Mouse (Mus musculus) cerebellum, adult 18-20 months (tissue): ENCODE data around the gene Dop1b.
"Not testable (repeated sequence)": the region's sequence is repeated elsewhere in the genome, so short reads cannot be mapped to it uniquely, and the experiment has no call there.

ENCODE experiments used
- DNase-seq, 2 experiments: peaks; one replicate each; pipeline ENCODE4 v3.0.0; 2021

Gene Dop1b

DNA sequence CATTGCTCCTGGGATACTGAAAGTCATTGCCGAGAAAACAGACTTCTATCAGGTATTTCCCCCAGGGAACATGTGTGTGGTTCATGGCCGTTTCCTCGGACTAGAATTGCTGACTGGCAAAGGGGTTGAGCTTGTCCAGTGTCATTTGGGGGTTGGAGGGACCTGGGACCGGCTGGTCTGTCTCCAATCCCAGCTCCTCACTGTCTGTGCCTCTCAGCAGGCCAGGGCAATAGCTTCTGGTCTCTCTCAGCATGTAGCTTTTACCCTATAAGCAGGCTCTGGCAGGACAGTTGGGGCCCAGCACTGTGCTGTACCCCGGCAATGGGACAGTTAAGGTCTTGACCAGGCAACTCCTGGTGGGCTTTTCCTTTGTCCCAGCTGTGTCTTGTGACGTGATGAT lies 51.7 kb downstream of the Dop1b start:
- peak in 1 of 2 experiments; percentile 44 for DNase-seq

DNA sequence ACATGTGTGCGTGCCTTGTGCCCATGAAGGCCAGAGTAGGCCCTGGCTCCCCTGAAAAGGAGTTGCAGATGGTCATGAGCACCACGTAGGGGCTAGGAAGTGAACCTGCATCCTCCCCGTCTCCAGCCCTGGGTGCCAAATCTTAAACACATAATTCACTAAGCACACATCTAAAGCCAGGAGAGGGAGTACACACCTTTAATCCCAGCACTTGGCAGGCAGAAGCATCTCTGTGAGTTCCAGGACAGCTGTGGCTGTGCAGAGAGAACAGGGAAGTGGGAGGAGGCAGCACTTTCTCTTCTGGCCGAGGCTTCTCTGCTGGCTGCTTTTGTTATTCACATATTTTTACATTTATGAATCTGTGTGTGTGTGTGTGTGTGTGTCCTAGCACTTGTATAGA lies 52.9 kb downstream of the Dop1b start:
- DNase-seq, result no peak

DNA sequence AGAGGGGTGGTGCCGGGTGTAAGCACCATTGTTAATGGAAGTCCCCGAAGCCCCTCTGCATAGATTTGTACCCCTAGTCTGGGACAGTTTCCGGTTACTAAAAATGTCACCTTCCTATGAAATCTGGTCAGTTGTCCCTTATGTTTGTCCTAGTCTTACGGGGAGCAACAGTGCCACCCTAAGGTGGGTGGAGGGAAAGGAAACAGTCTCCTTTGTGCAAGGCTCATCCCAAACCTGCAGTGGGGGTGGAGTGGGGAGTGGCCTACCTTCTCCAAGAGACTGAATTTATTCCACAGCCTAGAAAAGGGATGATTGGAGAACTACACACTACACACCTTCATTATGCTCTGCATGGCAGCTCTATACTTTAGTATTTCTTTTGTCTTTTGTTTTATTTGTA lies 55.3 kb downstream of the Dop1b start:
- DNase-seq, result peak; percentile 82

GRCm38 (mm10) chr16:93767548-93767947 lies 55.8 kb downstream of the Dop1b start:
- no peak for DNase-seq

DNA sequence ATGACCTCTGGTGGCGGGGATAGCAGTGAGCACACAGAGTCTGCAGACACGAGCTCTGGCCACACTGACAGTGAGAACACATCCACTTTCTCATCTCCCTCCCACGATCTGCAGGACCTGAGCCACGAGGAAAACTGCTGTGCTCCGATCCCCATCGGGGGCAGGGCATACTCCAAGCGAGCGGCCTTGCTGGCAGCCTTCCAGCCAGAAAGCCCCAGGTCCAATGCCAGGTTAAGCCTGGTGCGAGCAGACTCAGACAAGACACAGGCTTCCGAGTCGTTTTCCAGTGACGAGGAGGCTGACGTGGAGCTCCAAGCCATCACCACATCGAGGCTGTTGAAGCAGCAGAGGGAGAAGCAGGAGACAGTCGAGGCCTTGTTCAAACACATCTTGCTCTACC lies 57.9 kb downstream of the Dop1b start:
- peak; percentile 43 to 47 for DNase-seq

DNA sequence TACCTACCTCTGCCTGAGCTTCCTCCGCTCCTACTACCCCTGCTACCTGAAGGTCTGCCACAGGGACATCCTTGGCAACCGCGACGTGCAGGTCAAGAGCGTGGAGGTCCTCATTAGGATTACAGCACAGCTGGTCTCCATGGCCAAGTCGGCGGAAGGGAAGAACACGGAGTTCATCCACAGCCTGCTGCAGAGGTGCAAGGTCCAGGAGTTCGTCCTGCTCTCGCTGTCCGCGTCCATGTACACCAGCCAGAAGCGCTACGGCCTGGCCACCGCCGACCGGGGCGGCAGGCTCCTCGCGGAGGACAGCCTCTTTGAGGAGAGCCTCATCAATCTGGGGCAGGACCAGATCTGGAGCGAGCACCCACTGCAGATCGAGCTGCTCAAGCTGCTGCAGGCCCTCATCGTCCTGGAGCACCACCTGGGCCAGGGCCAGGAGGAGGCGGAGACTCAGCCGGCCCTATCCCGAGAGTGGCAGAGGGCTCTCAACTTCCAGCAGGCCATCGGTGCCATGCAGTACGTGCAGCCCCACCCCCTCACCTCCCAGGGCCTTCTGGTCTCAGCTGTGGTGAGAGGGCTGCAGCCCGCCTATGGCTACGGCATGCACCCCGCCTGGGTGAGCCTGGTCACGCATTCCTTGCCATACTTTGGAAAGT lies 58.7 kb downstream of the Dop1b start:
- DNase-seq, result peak in 1 of 2 experiments; percentile 32

GRCm38 (mm10) chr16:93774658-93775057 lies 63.0 kb downstream of the Dop1b start:
- DNase-seq, result no peak

DNA sequence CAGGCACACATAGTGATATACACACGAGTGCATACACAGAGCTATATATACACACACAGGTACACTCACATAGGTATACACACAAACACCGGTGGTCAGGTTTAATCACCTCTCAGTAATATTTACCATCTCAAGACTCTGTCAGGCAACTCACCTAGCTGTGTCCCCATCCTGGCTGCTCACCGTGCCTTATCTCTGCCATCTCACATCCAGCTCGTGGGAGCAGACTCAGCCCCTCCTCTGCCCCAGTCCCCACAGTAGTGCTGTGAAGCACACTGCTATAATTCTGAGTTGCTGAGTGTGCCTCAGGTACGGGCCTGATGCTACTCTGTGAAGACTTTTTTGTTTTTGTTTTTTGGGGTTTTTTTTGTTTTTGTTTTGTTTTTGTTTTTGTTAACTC lies 64.8 kb downstream of the Dop1b start:
- DNase-seq, result no peak

GRCm38 (mm10) chr16:93777247-93777999 lies 65.7 kb downstream of the Dop1b start:
- DNase-seq, result no peak

- DNase-seq, result not testable (repeated sequence)
Measured at GRCm38 (mm10) chr16:93778393-93778792, 66.7 kb downstream of the Dop1b start.

DNA sequence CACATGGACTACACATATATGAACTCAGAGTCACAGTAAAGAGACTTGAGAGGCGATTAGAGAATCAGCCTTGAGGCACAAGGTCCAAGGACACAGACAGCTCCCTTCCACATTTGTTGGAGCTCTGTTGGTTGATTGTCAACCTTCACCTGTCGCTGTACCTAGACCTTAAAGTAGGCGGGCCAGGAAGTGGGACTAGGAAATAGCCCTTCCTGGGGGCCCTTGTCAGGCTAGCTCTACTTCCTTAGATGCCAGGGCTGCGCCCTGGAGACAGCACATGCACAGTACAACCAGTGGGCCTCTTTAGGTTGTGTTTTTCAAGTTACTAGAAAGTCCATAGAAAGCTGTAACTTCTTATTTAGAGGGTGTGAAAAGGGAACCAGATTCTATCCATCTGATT lies 67.8 kb downstream of the Dop1b start:
- DNase-seq, result no peak

DNA sequence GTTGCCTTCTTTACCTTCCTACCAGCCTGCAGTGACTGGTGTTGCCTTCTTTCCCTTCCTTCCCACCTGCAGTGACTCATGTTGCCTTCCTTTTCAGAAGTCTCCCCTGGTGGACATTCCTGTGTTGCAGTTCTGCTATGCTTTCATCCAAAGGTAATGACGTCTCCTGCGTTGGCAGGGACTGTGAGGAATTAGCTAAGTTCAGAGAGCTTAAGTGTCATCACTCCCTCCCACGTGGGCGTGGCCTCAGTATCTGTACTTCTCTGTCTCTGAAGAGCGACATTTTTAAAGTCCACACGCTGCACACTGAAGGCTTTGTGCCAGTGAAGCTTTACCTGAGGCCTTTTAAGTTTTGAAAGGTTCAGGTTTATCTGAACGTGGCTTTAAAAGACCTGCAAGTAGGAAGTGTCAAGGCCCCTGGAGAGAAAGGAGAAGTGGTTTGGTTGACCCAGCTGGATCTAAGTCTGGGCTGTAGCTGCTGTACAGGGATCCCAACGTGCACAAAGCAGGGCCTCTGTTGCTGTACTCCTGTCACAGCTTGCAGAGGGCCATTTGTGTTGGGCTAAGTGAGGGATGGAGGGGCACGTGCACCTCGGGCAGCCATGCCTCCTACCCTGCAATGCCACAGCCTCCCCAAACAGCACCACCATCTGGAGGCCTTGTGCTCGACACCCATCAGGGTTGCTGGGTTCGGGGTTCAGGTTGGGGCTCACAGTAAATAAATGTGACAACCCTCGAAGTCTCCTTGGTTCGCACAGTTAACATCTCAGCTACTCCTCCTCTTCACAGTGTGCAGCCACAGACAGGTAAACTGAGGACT lies 69.2 kb downstream of the Dop1b start:
- no peak for DNase-seq

DNA sequence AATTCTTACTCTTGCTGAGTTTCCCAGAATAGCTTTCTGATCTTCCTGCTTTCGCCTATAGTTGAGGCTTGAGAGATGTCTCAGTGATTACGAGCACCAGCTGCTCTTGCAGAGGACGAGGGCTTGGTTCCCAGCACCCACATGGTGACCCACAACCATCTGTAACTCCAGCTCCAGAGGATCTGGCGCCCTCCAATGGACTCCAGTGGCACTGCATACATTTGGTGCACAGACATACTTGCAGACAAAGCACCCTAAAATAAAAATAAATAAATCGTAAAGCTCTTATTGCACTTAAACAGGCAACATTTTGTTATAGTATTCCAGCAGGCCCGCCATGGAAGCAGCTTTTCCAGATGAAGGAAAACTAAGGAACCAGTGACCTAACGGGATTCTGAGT lies 72.5 kb downstream of the Dop1b start:
- DNase-seq, result no peak

DNA sequence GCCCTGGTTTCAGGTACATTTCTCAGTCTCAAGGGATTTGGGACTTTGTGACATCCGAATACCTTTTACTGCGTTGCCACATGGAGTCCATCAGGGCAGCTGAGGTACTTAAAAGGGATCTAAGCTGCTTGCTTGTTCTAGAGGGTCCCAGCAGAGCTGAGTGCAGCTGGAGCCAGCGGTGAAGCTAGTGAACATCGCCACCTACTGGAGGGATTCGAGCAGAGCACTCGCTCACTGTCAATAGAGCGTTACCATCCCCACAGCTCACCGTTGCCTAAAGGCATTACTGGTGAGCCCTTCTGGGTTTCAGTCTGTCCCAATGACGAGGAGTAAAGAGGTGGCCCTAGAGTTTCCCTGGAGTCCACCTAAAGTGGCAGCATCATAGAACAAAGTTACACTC lies 74.1 kb downstream of the Dop1b start:
- DNase-seq, result peak; percentile 59 to 63

DNA sequence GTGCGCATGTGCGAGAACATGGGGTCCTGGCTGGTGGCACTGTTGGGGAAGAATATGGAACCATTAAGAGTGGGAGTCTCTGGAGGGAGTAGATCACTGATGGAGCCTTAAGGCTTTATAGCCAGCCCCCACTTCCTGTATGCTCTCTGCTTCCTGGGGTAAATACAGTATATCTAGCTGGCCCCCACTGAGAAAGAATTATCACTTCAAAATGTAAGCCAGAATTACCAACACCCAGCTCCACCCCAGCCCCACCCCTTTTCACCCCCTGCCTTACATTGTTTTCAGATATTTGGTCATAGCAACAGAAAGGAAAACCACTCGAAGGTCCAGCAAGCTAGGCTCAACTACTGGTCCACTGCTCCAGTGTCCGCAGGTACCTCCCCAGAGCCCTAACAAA lies 76.7 kb downstream of the Dop1b start:
- DNase-seq, result no peak

- no peak for DNase-seq
Measured at GRCm38 (mm10) chr16:93788881-93789280, 77.2 kb downstream of the Dop1b start.

DNA sequence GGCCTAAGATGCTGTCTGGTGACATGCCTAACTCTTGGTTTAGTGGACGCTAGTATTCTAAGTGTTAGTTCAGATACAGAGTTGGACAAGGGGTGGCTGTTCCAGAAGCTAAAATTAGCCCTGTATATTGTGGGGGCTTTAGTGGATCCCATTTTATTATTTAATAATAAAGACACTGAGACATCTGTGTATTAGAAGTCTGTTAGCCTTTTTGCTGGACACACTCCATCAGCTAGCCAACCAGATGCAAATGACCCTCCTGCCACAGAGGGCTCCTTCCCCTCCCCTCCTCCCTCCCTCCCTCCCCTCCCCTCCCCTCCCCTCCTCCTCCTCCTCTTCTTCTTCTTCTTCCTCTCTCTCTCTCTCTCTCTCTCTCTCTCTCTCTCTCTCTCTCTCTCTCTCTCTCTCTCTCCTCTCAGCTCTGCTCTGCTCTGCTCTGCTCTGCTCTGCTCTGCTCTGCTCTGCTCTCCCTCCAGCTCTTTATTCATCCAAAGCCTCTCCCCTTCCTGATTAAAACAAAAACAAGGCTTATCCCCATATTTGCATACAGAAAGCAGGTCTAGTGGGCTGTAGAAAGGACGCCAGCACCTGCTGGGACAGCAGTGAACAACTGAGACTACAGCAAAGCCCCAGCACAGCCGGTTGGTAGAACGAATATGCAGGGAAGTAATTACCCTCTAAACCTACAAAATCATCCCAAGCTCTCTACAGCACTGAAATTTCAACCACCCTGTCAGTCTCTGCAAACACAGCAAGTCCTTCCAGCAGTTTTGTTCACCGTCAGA lies 78.5 kb downstream of the Dop1b start:
- no peak for DNase-seq

GRCm38 (mm10) chr16:93792981-93793630 lies 81.4 kb downstream of the Dop1b start:
- DNase-seq, result no peak

GRCm38 (mm10) chr16:93794845-93795244 lies 83.1 kb downstream of the Dop1b start:
- DNase-seq, result no peak

DNA sequence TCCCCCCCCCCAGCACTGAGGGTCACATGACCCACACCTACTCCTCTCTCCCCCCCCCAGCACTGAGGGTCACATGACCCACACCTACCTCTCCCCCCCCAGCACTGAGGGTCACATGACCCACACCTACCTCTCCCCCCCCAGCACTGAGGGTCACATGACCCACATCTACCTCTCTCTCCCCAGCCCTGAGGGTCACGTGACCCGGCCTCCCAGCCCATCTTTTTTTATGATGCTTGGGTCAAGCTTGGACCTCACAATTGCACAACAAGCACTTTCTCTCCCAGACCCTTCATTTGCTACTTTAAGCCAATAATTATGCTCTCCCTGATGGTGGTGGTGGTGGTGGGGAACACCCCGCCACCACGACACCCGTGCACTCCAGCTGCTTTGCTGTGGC lies 83.7 kb downstream of the Dop1b start:
- DNase-seq, result no peak

DNA sequence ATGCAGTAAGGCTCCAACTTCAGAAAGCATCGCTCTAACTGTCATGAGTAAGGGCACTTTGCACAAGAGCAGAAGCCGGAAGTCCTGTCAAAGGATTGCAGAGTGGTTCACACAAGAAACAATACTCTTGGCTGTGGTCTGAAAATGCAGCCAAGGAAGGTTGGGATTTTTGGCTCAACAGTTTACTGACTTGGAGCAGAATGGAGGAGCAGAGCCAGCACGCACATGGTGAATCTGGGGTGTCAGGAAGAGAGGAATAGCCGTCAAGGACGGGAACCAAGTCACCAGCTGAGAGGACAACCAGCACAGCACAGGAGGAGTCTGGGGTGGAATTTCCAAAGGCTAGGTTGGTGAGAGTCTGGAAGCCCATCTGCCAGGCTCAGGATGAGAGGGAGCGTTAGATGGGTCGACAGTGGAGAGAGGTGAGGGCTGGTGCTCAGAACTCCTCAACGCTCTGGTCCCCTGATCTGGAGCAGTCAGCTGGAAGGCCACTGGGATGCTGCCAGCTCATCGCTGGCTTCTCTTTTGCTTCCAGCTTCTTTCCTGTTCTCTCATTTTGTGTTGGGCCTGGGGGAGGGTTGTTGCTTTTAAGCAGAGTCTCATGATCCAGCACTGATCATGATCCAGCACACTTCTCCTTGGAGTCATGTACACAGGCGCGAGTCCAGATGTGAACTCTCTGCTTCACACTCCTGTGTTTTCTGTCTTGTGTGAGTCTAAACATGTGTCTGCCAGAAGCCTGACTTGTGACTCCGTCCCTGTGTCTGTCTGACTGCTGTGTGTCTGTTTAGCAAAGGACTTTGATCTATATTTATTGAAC lies 85.5 kb downstream of the Dop1b start:
- DNase-seq, result peak; percentile 64
